Mouse (Mus musculus) ovary, postnatal 14 days (tissue): ENCODE results near the gene Itgb5.
A peak's percentile ranks its signal among the peaks of the same experiment; 100 is the strongest.

Source experiments
- DNase-seq: peaks from one replicate; pipeline ENCODE4 v3.0.0; 2022; ENCODE audit warnings: low spot score

Gene Itgb5

GRCm38 (mm10) chr16:33879031-33879430 lies 49.6 kb downstream of the Itgb5 start:
- no peak for DNase-seq

GRCm38 (mm10) chr16:33879556-33879955 lies 50.1 kb downstream of the Itgb5 start:
- DNase-seq, result no peak

- DNase-seq, result no peak
These were observed 51.3 kb downstream of the Itgb5 start for GRCm38 (mm10) chr16:33880765-33881164.

GRCm38 (mm10) chr16:33882540-33882939 lies 53.1 kb downstream of the Itgb5 start:
- DNase-seq, result peak; percentile 48

- no peak for DNase-seq
These were observed 53.8 kb downstream of the Itgb5 start for GRCm38 (mm10) chr16:33883046-33883975.

GRCm38 (mm10) chr16:33884201-33884600 lies 54.7 kb downstream of the Itgb5 start:
- peak; percentile 22 for DNase-seq

- DNase-seq, result peak; percentile 25
These were observed 55.6 kb downstream of the Itgb5 start for GRCm38 (mm10) chr16:33885021-33885471.

- no peak for DNase-seq
These were observed 56.3 kb downstream of the Itgb5 start for GRCm38 (mm10) chr16:33885671-33886328.

- DNase-seq, result no peak
These were observed 57.2 kb downstream of the Itgb5 start for GRCm38 (mm10) chr16:33886665-33887064.

GRCm38 (mm10) chr16:33887981-33888380 lies 58.5 kb downstream of the Itgb5 start:
- no peak for DNase-seq

GRCm38 (mm10) chr16:33889000-33889607 lies 59.6 kb downstream of the Itgb5 start:
- no peak for DNase-seq

GRCm38 (mm10) chr16:33891099-33891498 lies 61.6 kb downstream of the Itgb5 start:
- DNase-seq, result no peak

GRCm38 (mm10) chr16:33891561-33892281 lies 62.3 kb downstream of the Itgb5 start:
- DNase-seq, result peak; percentile 84

- DNase-seq, result no peak
These were observed 63.1 kb downstream of the Itgb5 start for GRCm38 (mm10) chr16:33892539-33892938.

GRCm38 (mm10) chr16:33893796-33894195 lies 64.3 kb downstream of the Itgb5 start:
- DNase-seq, result no peak

GRCm38 (mm10) chr16:33894449-33894848 lies 65.0 kb downstream of the Itgb5 start:
- no peak for DNase-seq

- DNase-seq, result no peak
These were observed 66.2 kb downstream of the Itgb5 start for GRCm38 (mm10) chr16:33895690-33896089.

- DNase-seq, result no peak
These were observed 67.3 kb downstream of the Itgb5 start for GRCm38 (mm10) chr16:33896801-33897200.

GRCm38 (mm10) chr16:33903664-33904441 lies 74.4 kb downstream of the Itgb5 start:
- no peak for DNase-seq

- no peak for DNase-seq
These were observed 75.1 kb downstream of the Itgb5 start for GRCm38 (mm10) chr16:33904553-33904952.

- no peak for DNase-seq
These were observed 78.8 kb downstream of the Itgb5 start for GRCm38 (mm10) chr16:33908239-33908638.
